Mouse (Mus musculus): ENCODE results near the gene Gm7534. TPM values are rescaled to one million over a fixed set of nuclear protein-coding genes. Genes with fewer than 3 reads are reported as not detected.

The Gm7534 gene
- total RNA-seq (2021) (not detected), polyA plus RNA-seq (2012; rRNA removed) (not detected in 2 replicates)
- long read RNA-seq, result 0 reads

- no peak for DNase-seq
Observed at GRCm38 (mm10) chr4:134202904-134203303, at the start of gene Gm7534. TSS of gene Gm7534 (minus strand) at chr4:134203004.

GRCm38 (mm10) chr4:134252131-134252910, 49.5 kb upstream of the Gm7534 start:
- peak; percentile 24 for DNase-seq

- peak; percentile 45 for DNase-seq
Observed at GRCm38 (mm10) chr4:134251241-134252130, 48.7 kb upstream of the Gm7534 start.

- DNase-seq, result no peak
Observed at GRCm38 (mm10) chr4:134250930-134251240, 48.1 kb upstream of the Gm7534 start.

- no peak for DNase-seq
Observed at GRCm38 (mm10) chr4:134250116-134250929, 47.5 kb upstream of the Gm7534 start.

- peak; percentile 73 for DNase-seq
Observed at GRCm38 (mm10) chr4:134249651-134250050, 46.8 kb upstream of the Gm7534 start.

GRCm38 (mm10) chr4:134246719-134247258, 44.0 kb upstream of the Gm7534 start, which contains the start of gene Gm30191:
TSS of gene Gm30191 (plus strand) at chr4:134246935.
- no peak for DNase-seq

- no peak for DNase-seq
Observed at GRCm38 (mm10) chr4:134246256-134246655, 43.5 kb upstream of the Gm7534 start.

GRCm38 (mm10) chr4:134245148-134245843, 42.5 kb upstream of the Gm7534 start, which contains the start of gene Zfp593:
TSS of gene Zfp593 (minus strand) at chr4:134245592.
- peak; percentile 96 for DNase-seq

- no peak for DNase-seq
Observed at GRCm38 (mm10) chr4:134243516-134244250, 40.9 kb upstream of the Gm7534 start, which contains the start of gene E130218I03Rik. TSS of gene E130218I03Rik (plus strand) at chr4:134243662.

GRCm38 (mm10) chr4:134238686-134239085, 35.9 kb upstream of the Gm7534 start:
- DNase-seq, result no peak

GRCm38 (mm10) chr4:134238279-134238651, 35.5 kb upstream of the Gm7534 start, which contains the start of gene Cnksr1:
TSS of gene Cnksr1 (minus strand) at chr4:134238399.
- DNase-seq, result peak; percentile 93

- DNase-seq, result no peak
Observed at GRCm38 (mm10) chr4:134237582-134238278, 34.9 kb upstream of the Gm7534 start.

- no peak for DNase-seq
Observed at GRCm38 (mm10) chr4:134234876-134235275, 32.1 kb upstream of the Gm7534 start.

- no peak for DNase-seq
Observed at GRCm38 (mm10) chr4:134230431-134230830, 27.6 kb upstream of the Gm7534 start.

GRCm38 (mm10) chr4:134227194-134227593, 24.4 kb upstream of the Gm7534 start, which contains the start of gene Catsper4:
TSS of gene Catsper4 (minus strand) at chr4:134227383.
- DNase-seq, result no peak

- no peak for DNase-seq
Observed at GRCm38 (mm10) chr4:134222793-134223600, 20.2 kb upstream of the Gm7534 start.

- peak; percentile 27 for DNase-seq
Observed at GRCm38 (mm10) chr4:134206488-134207053, 3.8 kb upstream of the Gm7534 start.
